Mouse (Mus musculus) ovary, postnatal 10 days (tissue): ENCODE data around the gene Agpat1.
A peak's percentile ranks its signal among the peaks of the same experiment; 100 is the strongest.

ENCODE experiments used
- DNase-seq: peaks from one replicate; pipeline ENCODE4 v3.0.0; 2022; ENCODE audit warnings: low spot score

Agpat1 gene

DNA sequence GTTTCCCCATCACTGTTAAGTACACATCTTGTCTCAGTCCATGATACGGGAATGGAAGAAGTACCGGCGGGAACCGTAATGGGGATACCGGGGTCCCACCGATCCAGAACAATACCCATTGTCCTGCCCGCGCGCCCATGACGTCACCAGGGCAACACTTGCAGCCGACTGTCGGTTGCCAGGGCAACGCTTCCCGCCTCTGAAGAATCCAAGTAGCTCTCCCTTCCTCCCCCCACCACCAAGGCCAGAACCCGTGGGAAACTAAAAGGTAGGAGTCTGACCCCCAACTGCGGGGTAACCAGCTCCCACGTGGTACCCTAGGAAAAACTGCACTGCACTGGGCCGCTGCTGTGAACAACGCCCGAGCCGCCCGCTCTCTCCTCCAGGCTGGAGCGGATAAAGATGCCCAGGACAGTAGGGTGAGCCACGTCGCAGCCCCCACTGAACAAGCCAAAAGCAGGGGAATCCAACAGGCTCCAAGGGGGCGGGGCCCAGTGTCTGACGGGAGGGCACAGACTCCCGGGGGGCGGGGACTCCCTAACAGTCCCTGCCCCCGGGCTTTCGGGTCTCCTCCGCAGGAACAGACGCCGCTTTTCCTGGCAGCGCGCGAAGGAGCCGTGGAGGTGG, 17.2 kb upstream of the Agpat1 start:
- DNase-seq, result peak; percentile 52

DNA sequence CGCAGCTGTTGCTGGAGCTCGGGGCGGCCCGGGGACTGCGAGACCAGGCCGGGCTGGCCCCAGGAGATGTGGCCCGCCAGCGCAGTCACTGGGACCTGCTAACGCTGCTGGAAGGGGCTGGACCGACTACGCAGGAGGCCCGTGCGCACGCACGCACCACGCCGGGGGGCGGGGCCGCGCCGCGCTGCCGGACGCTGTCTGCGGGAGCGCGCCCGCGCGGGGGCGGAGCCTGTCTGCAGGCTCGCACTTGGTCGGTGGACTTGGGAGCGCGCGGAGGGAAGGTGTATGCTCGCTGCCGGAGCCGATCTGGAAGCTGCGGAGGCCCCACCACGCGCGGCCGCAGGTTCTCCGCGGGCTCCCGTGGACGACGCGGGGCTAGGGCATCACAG, 16.6 kb upstream of the Agpat1 start:
- peak; percentile 95 for DNase-seq

DNA sequence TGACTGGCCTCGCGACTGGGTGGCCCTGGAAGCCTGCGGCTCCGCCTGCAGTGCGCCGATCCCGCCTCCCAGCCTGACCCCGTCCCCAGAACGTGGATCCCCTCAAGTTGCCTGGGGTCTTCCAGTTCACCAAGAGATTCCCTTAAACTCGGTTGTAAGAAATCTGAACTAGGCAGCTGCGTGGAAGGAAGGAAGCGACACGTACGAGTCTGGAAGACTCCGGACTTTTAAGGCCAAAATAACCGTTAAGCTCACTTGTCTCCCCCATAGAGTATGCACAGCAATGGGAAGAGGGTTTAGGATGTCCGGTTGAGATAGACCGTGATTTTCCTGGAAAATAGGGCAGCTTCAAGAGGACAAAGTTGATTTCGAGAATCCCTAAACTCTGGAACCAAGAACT, 16.2 kb upstream of the Agpat1 start:
- no peak for DNase-seq

DNA sequence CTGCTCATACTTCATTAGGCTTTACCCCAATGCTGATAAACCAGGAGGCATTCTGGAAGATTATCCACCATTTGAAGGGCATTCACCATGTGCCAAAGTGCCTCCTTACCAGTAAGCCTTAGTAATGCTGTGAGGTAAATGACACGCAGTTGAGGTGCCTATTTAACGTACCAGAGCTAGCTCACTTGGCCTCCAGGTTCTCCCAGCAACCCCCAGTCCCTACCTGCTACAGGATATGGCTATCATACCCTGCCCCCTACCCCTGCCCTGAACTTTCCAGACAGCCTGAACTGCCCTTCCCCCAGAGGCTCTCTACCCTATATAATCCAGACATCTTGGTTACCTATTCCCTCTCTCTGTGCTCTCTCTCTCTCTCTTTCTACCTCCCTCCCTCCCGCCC, 15.3 kb upstream of the Agpat1 start:
- DNase-seq, result no peak

DNA sequence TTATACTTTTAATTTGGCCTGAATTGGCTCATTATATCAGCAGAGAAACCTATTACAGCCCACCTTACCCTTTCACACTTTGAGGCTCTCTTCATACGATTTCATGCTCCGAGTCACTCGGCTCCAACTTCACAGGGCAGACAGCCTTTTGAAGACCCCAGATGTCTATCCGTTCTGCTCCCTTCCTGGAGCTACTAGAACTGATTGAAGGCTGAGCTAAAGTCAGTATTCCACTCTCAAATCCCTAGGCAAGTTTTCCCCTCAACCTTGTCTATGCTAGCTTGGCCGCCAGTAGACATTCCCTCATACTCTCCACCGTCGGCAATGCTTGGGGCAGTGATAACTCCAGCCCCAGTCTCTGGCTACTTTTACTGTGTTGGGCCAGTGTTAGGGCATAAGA, 14.9 kb upstream of the Agpat1 start:
- no peak for DNase-seq

DNA sequence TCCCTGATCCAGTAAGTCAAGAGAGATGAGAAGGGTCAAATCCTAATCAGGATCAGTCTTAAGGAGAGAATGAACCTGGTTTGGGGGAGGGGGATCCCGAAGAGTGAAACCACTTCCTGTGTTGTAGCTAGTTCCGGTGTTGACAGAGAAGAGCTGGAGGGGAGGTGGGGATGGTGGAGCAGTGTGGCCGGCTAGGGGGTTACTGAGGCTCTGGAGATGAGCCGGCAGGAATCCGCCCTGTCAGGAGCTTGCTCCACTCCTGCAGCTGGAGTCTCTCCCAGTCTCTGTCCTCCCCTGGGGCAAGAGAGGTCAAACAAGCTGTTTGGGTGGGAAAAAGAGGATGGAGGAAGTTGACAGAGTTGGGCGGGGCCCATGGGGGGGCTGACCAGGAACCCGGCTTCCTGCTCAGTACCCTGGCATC, 14.4 kb upstream of the Agpat1 start, which contains the start of gene Gpsm3:
TSS of gene Gpsm3 (plus strand) at position 126 of the 421 bp plus-strand sequence.
- DNase-seq, result no peak

DNA sequence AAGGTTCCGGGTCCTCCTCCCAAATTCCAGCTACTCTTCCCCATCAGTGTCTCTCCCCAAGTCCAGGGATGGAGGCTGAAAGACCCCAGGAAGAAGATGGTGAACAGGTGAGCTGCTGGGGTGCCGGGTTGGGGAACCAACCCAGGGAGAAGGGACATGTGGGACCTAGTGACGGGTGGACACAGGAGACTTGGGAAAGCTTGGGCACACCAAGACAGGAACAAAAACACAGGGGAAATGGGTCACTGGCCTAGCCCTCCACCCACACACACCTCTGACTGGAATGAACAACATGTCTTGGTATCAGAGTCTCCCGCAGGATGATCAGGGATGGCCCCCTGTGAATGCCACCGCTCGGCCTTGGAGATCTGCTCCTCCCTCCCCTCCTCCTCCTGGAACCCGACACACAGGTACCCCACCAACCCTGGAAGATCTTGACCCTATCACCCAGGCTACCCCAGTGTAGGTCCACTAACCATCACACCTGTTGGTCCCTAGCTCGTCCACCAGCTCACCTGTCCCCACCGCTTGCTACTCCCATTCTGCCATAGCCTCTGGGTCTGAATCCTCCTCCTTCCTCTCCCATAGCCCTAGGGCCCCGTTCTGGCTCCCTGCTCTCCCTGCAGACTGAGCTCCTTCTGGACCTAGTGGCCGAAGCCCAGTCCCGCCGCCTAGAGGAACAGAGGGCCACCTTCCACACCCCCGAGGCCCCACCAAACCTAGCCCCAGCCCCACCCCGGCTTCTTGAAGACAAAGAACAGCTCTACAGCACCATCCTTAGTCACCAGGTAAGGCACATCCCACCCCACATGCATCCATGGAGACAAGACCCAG, 13.7 kb upstream of the Agpat1 start:
- no peak for DNase-seq

DNA sequence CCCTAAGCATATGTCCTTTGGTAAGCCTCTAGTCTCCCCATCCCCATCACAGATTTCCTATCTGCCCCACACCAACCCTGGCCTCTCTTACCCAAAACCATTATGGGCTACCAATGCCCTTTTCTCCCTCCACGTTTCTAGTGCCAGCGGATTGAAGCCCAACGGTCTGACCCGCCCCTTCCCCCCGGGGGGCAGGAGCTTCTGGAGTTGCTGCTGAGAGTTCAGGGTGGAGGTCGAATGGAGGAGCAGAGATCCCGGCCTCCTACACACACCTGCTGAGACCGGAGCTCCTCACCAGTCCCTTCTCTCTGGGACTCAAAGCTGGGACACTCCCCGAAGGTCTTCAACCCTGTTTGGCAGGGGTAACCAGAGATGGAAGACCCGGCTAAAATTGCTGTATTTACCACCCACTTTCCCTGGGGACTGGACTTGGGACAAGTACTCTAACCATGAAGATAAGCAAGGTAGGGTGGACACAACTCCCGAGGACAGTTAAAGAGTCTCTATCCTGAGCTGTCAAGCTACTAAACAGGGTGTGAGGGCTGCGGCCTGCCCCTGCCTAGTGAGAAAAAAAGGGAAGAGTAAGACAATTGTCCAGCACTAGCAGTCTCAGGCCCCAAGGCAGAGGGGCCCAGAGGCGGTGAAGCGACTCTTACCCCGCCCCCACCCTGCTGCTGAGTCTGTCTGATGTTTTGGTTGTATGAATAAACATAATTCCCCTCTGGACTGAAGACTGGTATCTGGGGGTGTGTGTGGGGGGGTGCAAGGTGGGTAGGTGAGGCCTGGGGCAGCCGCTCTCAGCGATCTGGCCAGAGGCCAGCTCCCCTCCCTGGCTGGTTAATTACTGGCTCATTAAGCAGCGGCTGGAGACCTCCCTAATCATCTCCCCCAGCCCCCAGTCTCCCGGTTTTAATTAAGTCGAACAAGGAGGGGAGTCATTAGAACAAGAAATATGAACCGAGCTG, 12.8 kb upstream of the Agpat1 start, which contains the start of gene Pbx2:
TSS of gene Pbx2 (plus strand) at position 238 of the 965 bp plus-strand sequence.
- DNase-seq, result no peak

DNA sequence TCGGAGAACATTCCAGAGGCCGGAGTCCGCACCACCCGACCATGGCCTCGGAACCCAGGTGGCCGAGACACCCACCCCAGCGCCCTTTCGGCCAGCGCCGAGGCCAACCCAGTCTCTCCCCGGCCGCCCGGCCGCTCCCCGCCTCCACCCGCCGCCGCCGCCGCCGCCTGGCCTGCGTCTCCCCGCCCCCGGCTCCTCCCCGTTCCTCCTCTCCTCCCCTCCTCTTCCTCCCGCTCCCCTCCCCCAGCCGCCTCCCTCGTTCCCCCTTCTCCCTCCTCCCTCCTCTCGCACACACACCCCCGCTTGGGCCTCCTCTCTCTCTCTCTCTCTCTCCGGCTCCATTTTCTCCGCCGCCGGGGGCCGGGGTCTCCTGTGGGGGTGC, 12.1 kb upstream of the Agpat1 start:
- DNase-seq, result peak; percentile 73

DNA sequence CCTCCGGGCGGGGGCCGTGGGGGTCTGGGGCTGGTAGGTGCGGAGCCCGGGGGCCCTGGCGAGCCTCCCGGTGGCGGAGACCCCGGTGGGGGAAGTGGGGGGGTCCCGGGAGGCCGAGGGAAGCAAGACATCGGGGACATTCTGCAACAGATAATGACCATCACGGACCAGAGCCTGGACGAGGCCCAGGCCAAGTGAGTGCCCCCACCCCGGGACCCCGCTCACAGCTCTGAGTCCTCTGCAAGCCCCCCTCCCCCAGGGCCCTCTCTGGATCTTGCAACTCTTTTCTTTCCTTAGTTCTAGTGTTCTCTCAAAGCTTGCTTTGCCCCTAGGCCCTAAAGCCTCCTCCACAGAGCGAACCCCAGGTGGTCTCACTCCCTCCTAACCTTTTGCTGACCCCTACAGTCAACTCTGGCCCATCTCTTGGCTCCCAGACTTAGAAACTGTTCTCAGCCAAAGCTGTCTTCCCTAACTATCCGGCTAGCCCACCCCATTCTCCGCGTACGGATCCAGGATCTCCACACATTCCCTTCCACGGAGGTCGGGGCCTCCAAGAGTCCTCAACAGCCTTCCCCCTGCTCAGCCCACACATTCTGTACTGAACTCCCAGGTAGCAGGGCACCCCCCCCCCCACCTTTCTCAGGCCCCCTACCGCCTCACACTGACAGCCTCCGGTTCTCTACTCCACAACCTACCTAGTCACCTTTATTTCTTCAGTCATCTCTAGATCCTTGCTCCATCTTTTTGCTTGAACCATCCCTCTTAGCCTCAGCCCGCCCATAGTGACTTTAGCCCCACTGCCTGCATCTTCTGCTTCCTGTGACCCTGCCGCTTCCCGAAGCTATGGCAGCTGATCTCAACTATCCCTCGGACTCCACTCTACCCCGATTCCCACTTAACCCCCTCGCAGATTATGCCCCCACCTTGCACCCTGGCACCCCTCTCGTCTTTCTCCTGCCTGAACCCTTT, 11.2 kb upstream of the Agpat1 start:
- no peak for DNase-seq

DNA sequence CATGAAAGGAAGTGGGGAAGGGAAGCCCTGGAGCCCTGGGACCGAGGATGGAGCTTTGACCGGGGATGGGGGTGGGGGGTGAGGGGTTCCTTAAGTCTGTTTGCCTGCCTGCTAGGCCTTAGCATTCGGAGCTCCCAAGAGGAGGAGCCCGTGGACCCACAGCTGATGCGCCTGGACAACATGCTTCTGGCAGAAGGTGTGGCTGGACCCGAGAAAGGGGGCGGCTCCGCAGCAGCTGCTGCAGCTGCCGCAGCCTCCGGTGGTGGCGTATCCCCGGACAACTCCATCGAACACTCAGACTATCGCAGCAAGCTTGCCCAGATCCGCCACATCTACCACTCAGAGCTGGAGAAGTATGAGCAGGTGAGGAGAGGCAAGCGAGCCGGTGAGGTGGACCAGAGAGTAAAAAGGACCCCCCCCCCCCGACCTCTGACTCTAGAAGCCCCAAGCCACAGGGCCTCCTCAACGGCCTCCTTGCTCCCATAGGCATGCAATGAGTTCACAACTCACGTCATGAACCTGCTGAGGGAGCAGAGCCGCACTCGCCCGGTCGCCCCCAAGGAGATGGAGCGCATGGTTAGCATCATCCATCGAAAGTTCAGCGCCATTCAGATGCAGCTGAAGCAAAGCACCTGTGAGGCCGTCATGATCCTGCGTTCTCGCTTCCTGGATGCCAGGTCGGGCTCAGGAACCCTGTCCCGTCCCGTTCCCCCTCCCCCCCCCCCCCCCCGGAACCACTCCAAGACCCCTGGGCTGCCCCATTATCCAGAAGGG, 10.1 kb upstream of the Agpat1 start:
- DNase-seq, result no peak

DNA sequence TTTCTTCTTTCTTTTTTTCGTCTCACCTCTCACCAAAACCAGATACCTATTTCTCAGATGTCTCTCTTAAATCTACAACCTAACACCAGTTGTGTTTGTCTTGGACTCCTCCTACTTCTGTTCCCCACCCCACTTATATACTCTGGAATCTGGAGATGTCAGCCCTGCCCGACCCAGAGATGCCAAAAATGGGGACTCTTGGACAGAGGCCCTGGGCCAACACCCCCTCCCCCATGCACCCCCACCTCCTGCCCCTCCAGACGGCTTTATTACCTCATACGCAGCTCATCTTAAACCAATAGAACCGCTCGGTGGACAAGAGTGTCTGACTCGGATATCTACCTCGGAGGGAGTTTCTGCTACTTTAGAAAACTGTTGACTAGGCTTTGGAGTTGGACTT, 8.0 kb upstream of the Agpat1 start:
- DNase-seq, result no peak

DNA sequence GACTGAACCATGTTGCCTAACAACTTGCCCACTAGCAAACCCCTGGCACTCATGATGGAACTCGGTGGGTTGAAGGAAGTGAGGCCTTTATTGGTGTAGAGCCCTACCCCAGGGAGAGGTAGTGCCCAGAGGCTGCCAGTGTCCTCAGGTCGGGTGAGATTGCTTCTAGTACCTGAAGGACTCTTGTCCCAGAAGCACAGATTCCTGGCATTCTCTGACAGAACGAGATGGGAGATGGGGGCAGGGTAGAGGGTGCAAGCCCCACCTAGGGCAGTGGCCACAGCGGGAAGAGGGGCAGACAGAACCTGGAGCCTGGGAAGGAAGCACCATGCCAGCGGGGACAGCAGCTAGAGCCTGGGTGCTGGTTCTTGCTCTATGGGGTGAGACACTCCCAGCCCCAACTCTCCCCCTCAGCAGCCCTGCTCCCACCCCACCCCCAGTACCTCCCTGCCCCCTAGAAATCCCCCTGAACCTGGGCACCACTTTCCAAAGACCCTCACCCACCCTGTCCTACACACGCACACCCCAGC, 6.4 kb upstream of the Agpat1 start, which contains the start of gene Ager:
TSS of gene Ager (plus strand) at position 297 of the 530 bp plus-strand sequence.
- DNase-seq, result no peak

DNA sequence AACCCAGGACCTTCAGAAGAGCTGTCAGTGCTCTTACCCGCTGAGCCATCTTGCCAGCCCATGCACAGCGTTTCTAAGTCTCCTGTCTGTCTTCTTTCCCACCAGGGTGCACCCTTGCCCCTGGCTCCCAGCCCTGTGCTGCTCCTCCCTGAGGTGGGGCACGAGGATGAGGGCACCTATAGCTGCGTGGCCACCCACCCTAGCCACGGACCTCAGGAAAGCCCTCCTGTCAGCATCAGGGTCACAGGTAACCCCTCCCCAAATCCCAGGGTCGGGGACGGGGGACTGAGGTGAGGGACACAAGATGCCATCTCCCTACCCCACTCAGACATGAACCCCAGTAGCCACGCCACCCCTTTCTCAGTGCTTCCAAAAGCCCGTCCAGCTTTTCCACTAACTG, 4.2 kb upstream of the Agpat1 start:
- DNase-seq, result no peak

DNA sequence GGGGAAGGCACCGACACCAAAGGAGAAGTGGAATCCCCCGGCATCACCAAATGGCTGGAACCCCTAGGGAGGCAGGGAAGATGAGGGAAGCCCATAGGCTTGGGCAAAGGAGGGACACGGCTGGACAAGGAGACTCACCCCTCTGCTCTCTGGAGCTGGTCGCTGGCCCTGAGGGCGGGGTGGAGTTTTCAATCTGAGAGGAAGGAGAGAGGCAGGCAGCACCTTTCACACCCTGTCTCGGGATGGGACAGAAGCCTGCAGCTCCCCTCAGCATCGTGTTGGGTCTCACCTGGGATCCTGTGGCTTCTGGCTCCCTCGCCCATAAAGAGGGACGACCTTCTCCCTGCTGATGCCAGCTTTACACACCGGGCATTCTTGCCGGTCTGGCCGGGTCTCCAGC, 2.3 kb upstream of the Agpat1 start:
- no peak for DNase-seq

DNA sequence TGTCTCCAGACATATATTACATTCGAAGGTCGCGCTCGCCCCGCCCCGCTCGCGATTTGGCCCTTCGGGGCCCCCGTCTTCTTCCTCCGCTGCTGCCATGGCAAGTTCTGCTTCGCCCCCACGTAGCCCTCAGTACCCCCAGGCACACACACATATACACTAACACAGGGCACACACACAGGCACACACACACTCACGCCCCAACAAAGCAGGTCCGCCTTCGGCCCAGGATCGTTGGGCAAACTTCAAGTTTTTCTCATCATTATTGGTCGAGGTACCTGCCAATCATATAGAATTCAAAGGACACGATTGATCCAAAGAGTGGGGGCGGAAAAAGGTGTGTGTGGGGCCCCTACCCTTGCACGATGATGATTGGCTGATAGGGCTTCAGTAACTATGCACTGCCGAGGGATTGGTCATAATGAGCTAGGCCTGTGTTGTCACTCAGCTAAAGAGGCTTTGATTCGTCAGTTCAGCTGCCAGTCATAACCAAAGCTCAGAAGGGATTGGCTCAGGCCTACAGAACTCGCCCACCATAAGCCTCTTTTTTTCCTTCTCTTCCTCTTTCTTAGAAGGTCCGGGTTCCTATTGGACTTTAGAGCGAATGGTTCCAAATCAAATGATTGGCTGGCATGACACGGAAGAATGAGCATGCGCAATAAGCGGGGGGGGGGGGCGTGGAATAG, 544 bp upstream of the Agpat1 start, which contains the start of gene Rnf5:
TSS of gene Rnf5 (minus strand) at position 316 of the 686 bp plus-strand sequence.
- peak; percentile 97 for DNase-seq

DNA sequence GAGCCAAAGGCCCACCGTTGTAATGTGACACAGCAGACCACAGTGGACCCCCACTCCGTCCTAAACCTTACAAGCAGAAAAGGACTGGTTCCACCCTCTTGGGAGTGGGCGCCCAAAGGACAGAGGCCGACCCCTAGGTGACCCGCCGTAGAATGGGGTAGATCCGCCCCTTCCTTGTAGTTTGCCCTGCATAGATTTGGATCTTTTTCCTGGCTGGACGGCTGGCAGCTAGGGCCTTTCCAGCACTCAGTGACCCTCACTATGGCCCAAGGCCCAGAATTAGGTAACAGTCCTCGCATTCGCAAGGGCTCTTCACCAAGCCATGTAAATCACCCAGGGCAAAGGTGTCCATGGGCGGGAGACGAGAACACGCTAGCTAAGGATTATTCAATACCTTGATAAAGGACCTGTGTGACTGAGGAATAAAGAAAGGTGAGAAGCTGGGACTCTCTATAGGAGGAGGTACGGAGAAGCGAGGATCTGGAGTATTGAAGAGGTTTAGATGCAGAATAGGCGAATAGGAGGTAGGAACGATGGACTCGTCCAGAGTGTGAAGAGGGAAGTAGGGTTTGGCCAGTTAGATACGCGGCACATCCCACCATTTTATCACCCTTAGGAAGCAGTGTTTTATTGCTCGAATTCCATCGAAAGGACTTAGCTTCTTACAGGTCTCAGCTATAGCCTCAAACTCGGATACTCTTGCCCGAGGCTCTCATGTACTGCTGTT, 612 bp downstream of the Agpat1 start:
- DNase-seq, result no peak

DNA sequence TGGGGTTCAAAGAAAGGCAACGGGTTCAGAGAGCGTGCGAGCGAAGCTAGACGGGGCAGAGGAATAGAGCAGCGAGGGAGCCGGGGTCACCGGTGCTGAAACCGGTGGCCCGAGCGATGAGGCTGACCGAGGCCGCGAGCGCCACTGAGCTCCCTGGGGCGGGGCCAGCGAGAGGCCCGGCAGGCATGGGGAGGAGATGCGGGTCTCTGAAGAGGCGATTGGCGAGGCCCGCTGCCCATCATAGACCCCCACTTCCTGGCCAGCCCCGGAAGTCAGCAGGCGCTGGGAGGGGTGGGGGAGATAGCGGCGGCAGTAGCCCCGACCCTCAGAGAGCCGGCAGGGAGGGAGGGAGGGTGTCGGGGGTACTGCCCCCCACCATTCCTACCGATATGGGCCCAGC, 1.5 kb downstream of the Agpat1 start:
- DNase-seq, result peak; percentile 93
